Mouse (Mus musculus) liver, embryonic 14.5 days (tissue): ENCODE data around the gene Gpr179.

Experiments
- CTCF ChIP-seq: IDR thresholded peaks from 2 replicates; pipeline ENCODE4 v1.5.1; 2016; ENCODE audit warnings: antibody characterized with exemption, low read depth, control low read depth
- EP300 ChIP-seq: IDR thresholded peaks from 2 replicates; pipeline ENCODE4 v1.6.1; 2016; ENCODE audit warnings: antibody characterized with exemption, low read depth

GRCm38 (mm10) chr11:97302231-97302781 lies 49.6 kb downstream of the Gpr179 start:
- no peak for TF ChIP-seq EP300
- no peak for TF ChIP-seq CTCF
